Mouse (Mus musculus) MN1 (cell line): ENCODE measurements around the gene Herc2.

Experiments
- DNase-seq: peaks from one replicate; pipeline ENCODE4 v3.0.0-alpha.2; 2016; ENCODE audit warnings: low spot score

The Herc2 gene

DNA sequence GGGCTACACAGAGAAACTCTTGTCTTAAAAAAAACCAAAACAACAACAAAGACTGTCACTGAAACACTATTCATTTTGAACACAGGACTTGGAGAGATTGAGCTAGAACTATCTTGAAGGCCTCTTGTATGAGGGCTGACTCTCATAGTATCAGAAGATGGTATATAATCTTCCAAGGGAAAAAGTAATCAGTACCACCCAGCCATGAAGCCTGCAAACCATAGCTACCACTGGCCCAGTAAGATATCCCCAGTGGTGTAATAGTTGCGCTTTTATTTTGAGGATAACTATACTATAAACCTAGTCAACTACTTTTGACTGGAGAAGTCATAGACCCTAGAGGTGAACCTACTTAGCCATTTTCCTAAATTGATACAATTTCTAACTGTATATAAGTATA lies 16.6 kb downstream of the Herc2 start:
- DNase-seq: no peak

DNA sequence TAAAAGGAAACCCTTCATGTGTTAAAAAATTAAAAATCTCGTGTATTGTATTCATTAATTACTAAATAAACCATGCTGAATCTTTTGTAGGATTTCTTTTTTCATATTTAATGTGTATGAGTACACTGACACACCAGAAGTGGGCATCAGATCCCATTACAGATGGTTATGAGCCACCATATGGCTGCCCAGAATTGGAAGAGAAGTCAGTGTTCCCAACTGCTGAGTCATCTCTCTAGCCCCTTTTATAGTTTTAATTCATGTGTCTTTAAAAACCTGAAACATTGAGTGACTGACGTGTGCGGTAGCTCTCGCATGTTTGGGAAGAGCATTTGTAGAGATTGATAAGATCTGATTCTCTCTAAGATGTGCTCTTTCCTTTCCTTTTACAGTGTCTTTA lies 21.7 kb downstream of the Herc2 start:
- no peak for DNase-seq

- DNase-seq: no peak
Observed at GRCm38 (mm10) chr7:56083034-56083433, 33.0 kb downstream of the Herc2 start.

GRCm38 (mm10) chr7:56089097-56089496 lies 39.1 kb downstream of the Herc2 start:
- no peak for DNase-seq

DNA sequence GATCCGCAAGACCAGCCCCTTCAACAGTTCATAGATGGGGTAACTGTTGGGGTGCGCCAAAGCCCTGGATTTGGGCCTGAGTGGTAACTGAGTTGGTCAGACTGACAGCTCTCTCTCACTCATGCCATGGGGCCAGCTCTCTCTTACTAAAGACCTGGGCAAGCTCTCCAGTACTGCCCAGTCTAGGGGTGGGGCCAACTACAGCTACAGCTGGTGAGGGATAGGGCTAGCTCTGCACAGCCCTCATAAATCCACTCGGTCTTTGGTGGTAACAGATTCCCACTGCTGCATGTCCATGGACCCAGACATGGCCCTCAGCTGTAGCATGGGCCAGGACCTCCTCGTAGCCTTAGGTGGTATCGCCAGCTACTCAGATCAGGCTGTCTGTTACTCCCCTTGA lies 41.4 kb downstream of the Herc2 start:
- no peak for DNase-seq

DNA sequence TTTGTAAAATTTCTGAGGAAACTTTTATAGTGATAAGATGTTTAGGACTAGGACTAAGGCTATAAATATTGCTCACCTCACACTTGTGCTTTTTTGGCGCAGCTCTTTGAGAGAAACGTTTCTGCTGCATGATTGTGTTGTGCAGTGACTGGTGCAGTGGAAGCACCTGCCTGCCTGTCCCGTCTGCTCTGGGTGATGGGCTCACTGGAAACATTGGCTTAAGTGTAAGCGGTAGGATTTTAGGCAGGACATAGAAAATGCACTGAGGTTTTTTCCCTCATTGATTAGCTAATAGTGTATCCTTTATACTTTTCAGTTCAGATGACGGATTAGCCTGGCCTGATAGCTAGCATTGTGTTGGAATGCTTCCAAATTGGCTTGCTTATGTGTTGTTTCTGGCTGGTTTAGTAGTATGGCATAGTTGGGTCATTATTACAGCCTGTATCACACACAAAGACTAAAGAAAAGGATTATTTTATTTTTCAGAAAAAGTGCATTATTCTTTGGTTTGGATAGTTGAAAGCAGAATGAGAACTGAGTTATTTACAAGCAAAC lies 52.4 kb downstream of the Herc2 start:
- no peak for DNase-seq

DNA sequence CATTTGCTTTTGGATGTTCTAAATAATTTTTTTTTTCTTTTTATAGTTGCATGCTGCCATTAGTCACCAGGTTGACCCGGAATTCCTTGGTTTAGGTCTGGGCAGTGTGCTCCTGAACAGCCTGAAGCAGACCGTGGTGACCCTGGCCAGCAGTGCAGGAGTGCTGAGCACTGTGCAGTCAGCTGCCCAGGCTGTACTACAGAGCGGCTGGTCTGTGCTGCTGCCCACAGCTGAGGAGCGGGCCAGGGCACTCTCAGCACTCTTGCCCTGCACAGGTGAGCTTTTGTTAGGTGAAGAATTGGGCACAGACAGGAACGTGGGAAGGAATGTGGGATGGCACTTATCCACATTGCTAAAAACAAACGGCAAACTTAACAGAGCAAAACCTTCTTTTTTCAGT lies 63.0 kb downstream of the Herc2 start:
- no peak for DNase-seq

DNA sequence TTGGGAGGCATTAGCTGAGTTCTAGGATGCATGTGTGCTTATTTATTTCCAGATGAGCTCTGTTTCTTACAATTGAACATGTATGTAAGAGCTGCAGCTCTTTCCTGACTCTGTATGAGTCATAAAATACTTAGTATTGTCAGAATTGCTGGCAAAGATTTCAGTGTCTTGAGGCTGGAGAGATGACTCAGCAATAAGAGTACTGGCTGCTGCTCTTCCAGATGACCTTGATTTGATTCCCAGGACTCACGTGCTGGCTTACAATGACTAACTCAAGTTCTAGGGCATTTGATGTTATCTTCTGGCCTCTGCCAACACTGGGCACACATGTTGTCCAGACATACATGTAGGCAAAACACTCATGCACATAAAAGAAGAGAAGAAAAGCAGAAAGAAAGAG lies 64.2 kb downstream of the Herc2 start:
- DNase-seq: peak; percentile 87

GRCm38 (mm10) chr7:56120968-56121367 lies 71.0 kb downstream of the Herc2 start:
- DNase-seq: no peak

GRCm38 (mm10) chr7:56121425-56121824 lies 71.4 kb downstream of the Herc2 start:
- no peak for DNase-seq

GRCm38 (mm10) chr7:56128080-56128479 lies 78.1 kb downstream of the Herc2 start:
- no peak for DNase-seq

DNA sequence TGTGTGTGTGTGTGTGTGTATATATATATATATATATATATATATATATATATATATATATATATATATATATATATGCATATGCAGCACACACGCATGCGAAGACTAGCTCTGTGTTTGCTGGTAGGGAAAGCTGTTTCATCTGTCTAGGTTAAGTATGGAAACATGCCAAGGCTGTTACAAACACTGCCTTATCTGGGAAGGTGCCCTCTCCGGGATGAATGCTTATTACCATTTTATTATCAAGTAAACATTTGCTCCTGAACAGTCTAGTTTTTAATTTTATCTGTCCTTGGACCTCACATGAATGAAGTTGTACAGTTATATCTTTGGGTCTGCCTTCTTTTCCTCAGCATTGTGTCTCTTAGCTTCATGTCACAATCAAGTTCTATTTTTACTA lies 79.6 kb downstream of the Herc2 start:
- DNase-seq: no peak

DNA sequence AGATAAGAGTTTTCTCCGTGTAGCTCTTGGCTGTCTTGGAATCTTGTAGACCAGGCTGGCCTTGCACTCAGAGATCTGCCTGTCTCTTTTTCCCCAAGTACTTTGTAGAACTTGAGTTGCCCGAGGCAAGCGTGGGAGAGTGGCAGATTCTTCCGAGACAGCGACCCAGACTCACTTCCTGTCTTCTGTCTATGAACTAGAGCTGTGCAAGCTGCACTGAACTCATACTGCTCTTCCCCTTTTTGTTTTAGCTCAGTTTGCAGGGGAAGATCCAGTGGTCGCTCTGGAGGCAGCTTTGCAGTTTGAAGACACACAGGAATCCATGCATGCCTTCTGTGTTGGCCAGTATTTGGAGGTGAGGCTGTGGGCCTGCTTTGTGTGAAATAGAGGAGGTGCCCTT lies 81.6 kb downstream of the Herc2 start:
- no peak for DNase-seq

- DNase-seq: no peak
Observed at GRCm38 (mm10) chr7:56138706-56139105, 88.7 kb downstream of the Herc2 start.

DNA sequence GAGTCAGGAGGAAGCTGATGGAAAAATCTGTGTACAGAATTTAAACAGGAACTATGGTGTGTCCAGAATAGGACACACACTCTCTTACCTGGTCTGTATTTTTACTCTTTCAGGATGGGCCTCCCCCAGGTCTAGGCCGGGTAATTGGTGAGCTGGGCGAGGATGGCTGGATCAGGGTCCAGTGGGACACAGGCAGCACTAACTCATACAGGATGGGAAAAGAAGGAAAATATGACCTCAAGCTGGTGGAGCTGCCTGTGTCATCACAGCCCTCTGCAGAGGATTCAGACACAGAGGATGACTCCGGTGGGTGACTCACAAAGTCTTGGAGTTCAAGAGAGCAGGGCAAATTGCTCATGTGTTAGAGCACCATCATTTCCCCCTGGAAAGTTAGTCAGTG lies 96.4 kb downstream of the Herc2 start:
- no peak for DNase-seq

GRCm38 (mm10) chr7:56148925-56149324 lies 98.9 kb downstream of the Herc2 start:
- no peak for DNase-seq

GRCm38 (mm10) chr7:56151885-56152676 lies 102.1 kb downstream of the Herc2 start:
- no peak for DNase-seq

DNA sequence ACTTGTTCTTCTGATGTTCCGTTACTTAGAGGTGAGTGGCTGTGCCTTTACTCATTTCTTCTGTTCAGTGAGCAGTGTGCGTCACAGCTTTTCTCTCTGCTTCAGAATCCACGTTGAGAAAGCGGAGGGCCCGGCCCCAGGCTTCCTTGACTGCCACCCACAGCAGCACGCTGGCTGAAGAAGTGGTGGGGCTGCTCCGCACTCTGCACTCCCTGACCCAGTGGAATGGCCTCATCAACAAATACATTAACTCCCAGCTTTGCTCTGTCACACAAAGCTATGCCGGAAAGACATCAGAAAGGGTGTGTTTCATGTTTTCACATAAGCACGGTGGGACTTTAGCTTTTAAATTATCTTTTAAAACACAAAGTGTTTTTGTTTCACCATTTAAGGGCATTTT lies 103.2 kb downstream of the Herc2 start:
- DNase-seq: no peak

GRCm38 (mm10) chr7:56153625-56154024 lies 103.6 kb downstream of the Herc2 start:
- no peak for DNase-seq

DNA sequence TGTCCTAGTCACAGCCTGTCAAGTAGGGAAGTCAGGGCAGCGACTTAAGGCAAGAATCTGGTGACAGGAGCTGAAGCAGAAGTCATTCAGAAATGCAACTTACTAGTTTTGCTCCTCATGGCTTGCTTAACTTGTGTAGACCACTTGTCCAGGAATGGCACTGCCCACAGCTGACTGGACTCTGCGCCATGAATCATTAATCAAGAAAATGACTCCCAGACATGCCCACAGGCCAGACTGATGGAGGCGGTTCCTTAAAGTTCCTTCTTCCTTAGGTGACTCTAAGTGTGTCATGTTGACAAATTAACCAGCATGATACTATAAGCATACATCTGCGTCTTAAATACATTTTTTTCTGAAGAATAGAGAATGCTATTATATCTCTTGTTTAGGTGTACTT lies 113.3 kb downstream of the Herc2 start:
- DNase-seq: no peak

DNA sequence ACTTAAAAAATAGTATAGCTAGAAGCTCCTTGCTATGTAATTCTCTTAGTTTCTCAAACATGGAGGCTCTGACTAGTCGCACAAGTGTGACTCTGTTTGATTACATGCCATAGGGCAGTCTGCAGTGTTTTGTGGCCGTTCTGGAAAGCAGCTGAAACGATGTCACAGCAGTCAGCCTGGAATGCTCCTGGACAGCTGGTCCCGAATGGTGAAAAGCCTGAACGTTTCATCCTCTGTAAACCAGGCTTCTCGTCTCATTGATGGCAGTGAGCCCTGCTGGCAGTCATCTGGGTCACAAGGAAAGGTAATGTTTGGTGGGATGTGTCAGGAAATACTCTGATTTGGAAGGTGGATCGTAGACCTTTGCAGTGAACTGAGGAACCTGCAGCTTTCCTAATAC lies 118.7 kb downstream of the Herc2 start:
- no peak for DNase-seq

GRCm38 (mm10) chr7:56177371-56177770 lies 127.4 kb downstream of the Herc2 start:
- DNase-seq: no peak

- no peak for DNase-seq
Observed at GRCm38 (mm10) chr7:56191041-56191440, 141.0 kb downstream of the Herc2 start.

GRCm38 (mm10) chr7:56191661-56192060 lies 141.7 kb downstream of the Herc2 start:
- no peak for DNase-seq
